Mouse (Mus musculus) retina, postnatal 1 day (tissue): ENCODE data around the gene Lamb3.

ENCODE experiments used
- DNase-seq: peaks from one replicate; pipeline ENCODE4 v3.0.0-alpha.2; 2012

Gene Lamb3

DNA sequence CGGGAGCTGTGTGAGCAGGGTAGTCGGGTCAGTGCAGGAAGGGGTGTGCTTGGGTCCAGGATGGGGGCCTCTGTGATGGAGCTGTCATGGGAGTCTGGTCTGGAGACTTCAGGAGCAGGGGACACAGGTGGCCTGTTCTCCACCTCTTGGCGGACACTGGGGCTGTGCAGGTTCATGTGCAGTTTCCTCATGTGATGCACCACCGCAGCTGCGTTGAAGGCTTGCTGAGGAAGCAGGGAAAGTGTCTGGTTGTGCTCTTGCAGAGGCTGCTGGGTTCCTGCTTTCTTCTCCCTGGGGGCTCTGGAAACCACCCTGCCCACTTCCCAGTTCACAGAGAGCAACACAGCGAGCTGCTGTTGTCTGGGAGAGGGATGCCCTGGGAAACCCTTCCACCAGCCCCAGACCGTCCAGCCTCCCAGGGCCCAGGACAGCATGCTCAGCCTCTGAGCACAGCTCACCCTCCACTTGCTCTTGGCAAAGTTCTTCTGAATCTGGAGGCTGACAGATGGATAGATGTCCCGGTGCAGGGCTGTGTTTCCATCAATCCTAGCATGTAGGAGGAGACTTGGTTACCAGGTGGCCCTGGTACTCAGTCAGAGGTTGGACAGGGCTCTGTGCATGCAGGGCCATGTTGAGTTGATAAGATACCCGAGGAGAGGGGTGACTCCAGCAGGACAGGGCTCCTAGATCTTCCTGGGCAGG lies 140.9 kb downstream of the Lamb3 start:
- no peak for DNase-seq

DNA sequence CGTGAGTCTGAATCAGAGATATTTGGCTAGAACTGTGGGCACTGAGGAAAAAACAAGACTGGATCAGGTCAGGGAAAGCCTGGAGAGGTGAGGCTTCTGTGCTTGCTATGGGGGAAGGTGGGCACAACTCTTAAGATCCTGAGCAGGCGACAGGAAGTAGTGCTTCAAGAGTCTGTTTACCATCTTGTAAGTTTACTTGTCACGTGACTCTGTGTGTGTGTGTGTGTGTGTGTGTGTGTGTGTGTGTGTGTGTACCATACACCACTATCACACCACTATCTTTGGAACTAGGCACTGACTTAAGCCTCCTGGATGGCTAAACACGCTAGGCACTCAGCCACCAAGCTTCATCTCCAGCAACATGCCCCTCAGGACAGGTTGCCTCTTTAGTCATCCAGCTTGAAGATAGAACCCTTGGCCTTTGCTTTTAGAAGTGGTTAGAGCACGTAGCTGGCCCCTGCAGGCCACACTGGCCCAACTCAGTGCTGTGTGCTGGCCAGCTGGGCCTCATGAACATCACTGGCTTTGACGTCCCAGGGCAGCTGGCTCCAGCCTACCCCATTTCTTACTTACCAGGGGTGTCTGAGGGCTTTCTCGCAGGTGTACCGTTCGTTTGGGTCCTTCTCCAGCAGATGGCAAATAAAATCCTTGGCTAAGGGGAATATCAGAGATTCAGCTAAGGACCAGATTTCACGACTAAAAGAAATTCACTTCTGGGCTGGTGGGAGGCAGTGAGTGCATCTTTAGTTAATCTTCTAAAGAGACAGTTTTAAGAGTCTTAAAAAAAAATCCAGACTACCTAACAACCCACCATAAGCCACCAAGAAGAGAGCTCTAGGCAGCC lies 142.4 kb downstream of the Lamb3 start:
- no peak for DNase-seq

DNA sequence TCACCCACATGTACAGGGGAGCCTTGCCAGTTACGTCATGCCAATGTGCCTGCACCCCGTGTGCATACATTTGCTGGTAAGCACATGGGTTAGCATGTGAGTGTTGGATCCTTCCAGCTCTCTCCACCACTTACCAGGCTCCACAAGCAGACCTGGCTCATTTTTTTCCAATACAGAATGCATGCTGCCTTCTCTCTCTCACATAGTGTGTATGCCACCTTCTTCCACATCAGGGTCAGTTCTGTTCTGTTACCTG lies 143.0 kb downstream of the Lamb3 start:
- no peak for DNase-seq

DNA sequence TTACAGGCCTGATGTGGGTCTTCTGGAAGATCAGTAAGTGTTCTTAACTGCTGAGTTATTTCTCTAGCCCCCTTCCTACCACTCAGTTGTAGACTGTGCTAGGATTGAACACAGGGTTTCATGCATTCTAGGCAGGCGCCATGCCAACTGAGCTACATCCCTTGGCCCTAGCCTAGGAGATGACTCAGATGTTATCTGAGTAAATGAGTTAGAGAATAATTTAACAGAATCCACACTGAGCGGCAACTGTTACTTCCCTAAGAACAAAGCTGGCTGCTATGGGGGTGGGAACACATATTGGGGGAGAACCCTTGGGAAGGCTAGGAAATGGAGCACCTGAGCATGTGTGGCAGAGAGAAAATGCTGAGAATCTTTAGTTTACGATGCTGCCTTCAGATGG lies 144.1 kb downstream of the Lamb3 start:
- no peak for DNase-seq

DNA sequence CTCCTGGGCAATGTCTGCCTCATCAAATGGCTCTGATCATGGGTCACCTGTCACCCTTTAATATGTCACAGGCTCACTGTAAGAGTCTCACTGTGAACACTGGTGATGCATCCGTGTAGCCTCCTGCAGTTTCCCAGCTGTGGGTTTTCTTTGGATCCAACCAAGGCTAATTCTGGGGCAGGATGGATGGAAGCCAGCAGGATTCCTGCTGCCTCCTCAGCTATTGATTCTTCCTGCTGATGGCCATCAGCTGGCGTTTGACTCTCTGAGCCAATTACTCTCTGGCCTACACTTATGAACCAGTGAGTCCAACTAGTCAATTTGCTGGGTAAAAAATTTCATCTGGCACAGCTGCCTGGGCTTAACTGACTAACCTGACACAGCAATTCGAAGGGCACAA lies 151.7 kb downstream of the Lamb3 start:
- no peak for DNase-seq

DNA sequence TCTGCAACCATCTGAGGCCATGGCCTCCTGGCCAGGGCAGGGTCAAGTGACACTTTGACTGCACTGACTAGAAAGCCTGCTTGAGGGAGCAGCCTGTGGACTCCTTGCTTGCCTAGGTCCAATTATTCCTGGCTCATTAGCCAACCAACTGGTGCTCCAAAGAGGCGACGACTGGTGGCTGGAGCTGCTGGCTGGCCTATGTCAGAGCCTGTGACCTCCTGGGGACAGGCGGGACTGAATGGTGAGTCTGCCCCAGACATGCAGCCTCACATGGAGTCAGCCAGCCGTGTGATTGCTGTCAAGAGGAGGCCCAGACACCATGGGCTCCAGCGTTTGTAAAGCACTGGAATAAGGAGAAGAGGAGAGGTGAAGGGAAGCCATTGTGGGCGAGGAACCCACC lies 153.7 kb downstream of the Lamb3 start:
- DNase-seq, result peak; percentile 64

DNA sequence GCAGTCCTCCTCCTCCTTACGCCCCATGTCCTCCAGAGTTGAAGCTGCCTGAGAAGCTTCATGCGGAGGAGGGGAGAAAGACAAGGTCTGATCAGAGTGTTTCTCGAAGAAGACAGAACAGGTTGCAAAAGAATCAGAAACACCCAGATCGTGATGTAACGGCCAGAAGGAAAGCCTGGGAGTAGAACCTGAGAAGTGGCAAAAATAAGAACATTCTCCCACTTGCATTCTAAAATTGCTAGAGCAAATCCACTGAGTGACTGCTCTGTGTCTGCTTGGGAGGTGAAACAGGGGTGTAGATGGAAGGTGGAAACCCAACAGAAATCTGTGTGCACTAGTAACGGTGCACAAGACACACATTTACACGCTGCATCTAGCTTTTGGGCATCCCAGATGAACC lies 154.6 kb downstream of the Lamb3 start:
- DNase-seq, result no peak

DNA sequence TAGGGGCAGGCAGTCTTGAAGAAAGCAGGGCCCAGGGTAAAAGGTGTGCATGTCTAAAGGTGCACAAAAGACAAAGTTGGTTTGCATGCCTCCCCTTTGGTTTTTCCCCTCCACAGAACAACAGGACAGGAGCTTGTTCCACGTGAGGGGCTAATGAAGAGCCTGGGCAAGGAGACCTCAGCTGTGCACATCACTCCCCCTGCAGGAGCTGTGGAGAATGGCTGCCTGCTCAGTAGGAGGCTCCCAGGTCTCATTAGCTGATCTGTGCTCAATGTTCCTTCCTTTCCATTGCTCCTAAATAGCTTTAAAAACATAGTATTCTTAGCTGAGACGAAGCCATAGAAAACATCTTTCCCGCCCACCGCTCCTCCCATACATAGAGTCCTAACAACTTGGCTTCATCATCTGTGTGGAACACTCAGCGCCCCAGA lies 156.3 kb downstream of the Lamb3 start:
- peak; percentile 56 for DNase-seq

DNA sequence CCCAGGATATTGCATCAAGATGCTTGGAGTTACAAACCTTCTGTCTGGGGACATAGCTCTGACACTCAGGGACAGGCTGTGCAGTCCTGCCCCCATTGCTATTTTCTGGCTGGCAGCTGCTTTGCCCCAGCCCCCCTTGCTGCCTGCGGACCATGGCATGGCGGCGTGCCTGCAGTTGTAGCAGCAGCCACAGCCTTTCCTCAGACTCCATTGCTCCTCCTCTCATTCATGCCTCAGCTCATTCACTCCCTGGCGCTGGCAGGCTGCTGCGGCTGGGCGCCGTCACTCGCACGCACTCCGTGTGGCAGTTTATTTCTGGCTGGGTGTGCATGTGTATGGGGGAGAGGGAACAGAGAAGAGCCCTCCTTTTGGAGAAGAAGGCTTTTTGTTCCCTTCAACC lies 160.6 kb downstream of the Lamb3 start:
- peak; percentile 73 for DNase-seq

DNA sequence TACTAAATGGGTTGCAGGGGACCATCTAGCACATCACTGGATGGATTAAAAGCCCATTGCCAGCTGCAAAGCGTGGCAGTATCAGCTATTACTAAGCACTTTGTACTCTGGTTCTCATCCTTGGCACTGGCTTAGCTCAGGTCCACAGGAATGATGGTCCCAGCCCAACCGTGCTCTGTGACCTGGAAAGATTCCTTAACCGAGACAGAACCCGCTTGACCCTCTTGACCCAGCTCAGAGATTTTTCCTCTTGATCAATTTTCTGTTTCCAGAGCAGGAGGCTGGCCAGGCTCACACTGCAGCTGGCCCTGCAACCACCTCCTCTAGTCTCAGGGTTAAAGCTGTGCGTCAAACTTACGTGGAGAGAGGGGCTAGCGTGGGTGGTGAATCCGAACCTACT lies 161.6 kb downstream of the Lamb3 start:
- no peak for DNase-seq

DNA sequence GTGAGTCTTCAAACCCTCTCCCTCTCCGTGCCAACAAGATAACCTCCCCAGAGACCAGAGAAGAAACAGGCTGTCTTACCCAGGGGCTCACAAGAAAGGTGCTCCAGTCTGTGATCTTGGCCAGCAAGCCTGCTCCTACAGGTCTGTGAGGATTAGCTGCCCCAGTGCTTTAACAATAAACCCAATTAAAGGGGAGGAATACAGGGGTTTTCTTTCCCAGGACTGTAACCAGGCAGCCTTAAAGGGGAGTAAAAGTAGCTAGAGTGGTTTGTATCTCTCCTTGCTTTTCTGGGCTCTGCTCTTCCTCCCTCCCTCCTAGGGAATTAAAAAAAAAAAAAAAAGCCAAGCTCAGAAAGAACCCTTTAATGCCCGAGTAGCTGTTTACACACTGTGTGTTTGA lies 162.6 kb downstream of the Lamb3 start, which contains the start of gene Camk1g:
TSS of gene Camk1g (minus strand) at position 203 of the 400 bp plus-strand sequence.
- peak; percentile 93 for DNase-seq

DNA sequence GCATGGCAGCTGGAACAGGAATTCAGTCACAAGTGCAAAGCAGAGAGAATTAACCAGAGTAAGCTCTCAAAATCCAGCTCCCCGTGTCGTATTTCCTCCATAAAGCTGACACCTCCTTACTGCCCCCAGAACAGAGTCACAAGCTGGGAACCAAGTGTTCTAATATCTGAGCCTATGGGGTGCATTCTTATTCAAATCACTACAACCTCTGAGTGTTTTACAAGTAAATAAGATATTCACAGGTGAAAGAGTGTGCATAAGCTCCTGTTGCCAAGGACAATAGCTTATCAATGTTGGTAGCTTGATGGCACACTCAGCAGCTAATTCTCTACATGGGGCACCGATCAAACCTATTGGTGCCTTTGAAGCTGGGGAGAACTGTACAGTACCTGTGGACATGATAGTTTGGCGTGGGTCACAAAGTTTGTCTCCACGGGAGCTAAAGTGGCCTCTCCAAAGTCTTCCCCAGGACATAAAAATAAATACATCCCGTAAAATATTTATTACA lies 166.5 kb downstream of the Lamb3 start:
- DNase-seq, result no peak

DNA sequence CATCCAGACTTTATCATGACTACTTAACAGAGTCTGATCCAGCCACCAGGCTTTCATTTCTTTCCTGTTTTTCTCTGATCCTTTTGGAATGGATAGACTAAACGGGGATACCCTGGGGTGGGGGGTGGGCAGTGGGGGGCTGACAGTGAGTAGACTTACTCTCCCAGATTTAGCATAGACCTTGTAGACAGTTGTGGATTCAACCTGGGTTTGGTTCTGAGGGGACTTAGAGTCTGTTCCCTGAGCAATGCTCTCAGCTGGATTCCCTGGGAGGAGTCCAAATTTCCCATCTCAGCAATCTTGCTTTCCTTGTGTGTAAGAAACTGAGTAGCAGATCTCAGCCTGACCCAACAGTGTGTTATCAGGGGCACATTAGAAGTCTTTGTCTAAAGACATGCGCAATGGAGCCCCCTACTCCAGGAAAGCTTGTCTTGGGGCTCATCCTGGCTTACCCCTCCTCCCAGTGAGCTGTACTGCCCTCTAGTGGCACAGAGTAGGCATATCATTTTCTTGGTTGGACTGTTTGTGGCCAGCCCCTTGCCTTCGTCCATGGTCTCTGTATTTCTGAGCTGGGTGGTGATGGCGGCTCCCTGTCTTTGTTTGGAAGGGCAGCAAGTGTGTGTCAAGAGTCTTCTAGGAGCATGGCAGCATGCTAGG lies 169.1 kb downstream of the Lamb3 start:
- DNase-seq, result peak; percentile 87

DNA sequence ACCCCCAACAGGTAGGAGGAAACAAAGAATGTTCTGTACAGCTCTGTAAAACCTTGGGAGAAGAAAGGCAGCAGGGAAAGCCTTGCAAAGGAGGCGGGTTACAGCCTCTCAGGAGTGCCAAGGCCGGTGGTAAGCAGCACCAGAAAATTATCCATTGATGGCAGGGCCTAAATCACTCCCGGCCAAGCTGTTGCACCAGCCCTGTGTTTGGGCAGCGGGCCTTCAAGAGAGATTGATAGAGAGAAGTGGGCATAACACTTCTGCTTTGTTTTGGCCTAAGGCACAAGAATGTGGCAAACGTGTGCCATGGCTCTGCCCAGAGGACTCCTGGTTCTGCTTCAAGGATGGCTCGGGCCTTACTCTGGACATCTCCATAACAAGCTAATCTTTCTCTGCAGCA lies 172.1 kb downstream of the Lamb3 start:
- no peak for DNase-seq

DNA sequence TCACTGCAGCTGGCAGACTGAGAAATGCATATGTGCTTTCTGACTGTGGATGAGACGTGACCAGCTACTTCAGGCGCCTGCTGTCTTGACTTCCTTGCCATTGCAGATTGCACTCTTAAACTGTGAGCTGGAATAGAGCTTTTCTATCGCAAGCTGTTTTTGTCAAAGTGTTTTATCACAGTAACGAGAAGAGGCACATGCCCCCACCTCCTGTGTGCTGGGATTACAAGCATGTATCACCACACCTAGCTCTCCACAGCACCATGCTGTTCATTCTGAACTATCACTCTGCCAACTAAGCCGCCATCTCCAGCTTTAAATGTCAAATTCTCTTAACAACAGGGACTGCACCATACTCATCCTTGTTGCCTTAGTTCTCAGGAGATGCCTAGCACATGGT lies 173.4 kb downstream of the Lamb3 start:
- DNase-seq, result no peak

DNA sequence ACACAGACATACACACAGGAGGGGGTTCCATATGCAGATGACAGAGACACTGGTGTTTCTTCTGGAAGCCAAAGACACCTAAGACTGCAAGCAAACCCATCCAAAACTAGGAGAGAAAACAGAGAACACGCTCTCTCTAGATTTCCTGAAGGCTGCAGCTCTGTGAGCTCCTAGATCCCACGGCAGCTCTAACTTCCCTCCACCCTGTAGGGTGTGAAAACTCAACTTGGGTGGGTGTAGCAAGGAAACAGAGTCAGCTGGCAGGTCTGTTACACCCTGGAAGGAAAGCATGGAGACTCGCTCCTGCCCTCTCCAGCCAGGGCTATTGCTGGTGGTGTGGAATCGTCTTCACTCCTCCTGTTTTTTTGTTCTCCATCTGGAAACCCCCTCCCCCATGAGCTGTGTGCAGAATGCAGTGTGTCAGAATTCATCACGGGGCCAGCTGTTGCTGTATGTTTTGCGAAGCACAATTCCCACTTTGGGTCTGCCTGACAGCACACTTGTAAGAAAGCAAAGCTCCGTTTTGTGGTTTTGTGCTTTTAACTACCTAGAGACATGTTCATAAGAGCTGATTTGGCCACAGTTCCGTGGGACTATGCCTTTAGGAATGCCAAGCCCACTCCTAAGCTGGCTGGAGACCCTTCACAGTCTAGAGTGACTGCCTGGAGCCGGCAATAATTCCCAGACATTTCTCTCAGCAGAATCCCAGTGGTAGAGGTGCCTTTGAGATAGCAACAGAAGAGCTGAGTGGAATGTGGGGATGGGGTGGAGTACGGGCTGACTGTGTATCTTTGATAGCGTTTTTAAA lies 174.3 kb downstream of the Lamb3 start:
- DNase-seq, result no peak

DNA sequence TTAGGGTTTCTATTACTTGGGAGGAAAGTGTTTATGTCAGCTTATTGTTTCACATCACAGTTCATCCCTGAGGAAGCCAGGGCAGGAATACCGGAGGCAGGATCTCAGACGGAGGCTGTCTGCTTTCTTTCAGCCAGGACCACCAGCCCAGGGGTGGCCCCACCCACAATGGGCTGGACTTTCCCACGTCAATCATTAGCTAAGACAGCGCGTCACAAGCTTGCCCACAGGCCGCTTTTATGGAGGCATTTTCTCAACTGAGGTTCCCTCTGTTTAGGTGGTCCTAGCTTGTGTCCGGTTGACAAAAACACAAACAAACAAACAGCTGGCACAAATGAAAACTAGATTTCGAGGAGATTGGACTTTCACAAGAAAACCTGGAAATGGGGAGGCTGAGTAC lies 174.9 kb downstream of the Lamb3 start:
- peak; percentile 72 for DNase-seq

DNA sequence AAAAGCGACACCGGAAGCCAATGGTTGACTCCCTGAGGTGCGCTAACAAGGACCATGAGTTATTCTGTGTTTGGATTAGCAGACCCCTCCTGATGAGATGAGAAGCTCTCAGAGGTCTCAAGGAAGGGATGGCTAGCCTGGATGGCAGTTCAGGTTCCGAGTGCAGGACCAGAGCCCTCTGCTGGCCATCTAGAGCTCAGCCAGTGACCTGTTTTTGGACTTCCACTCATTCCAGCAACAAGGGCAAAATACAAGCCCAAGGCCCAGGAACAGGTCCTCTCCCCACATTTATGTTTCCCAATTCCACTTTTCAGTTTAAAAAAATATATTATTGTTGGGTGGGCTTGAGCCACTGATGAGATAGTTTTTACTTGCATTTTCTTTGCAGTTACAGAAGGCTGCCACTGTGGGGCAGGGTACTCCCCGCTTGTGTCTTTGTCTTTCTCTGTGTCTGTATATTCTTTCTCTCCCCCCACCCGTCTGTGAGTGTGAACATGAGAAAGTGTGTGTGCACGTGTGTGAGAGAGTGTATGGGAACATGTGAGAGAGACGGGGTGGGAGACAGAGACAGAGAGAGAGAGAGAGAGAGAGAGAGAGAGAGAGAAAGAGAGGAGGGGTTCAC lies 175.5 kb downstream of the Lamb3 start:
- DNase-seq, result peak; percentile 73

DNA sequence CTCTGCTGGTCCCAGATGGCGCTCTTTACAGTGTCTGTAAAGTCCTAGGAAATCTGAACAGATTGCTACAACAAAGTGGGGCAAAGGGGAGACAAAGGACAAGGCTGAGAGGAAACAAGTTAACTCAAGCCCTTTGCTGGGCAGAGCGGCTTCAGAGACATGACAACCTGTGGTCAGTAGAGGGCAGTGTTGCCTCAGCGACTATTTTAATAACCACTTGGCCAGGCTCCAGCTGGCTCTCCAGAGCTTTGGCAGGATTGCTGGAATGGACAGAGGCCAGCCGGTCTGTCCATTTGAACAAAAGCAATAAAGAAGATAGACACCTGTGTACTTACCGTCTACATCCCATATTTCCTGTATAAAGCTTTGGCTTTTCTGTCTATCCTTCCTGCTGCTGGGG lies 178.6 kb downstream of the Lamb3 start:
- DNase-seq, result peak; percentile 93

DNA sequence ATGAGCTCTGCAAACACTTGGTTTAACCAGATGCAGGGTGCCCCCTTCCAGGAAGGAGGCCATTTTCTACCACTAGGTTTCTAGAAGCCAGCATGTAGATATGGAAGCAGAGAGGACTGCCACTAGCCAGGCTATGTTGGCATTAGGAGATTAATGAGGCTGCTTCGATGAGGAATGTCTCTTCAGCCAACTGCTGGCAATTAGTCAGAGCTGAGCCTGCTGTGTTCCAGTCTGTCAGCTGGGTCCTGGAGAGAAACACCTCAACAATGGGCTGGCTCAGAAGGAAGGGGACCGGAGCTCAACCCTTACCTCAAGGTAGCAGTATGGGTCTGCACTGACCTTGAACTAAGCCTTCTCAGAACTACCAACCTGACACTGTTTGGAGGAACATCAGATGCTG lies 179.7 kb downstream of the Lamb3 start:
- DNase-seq, result no peak

DNA sequence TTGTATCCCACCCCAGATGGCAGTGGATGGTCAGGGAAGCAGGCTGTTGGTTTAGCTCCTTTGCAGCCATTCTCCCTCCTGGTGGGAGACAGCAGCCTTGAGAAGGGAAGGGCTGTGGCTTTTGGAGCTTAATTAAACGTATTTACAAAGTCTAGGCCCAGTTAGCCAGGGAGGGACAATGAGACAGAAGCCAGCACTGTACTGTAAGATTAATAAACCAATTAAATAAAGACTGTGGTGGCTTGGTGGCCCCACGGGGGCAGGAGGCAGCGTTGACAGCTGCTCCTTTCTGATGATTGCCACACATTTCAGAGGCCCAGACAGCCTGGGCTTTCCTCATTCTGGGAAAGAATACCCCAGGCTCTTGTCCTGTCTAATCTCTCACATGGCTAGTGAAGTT lies 182.0 kb downstream of the Lamb3 start:
- DNase-seq, result peak; percentile 91

DNA sequence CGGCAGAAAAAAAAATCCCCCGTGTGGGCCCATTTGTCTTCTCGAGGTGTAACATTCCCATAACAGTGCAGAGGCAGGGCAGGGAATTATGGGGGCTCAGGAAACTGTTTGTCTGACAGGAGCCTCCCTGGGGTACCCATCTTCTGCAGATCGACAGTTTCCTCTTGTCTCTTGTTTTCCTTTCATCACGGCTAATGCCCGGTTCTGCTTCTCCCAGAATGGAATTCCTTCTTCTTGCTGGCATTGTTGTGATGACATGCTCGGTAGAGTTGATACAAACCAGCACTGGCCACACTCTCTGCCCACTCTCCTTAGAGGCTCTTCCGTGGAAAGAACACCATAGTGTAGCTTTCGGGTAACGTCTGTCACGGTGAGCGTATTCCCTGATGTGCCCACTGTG lies 182.5 kb downstream of the Lamb3 start:
- peak; percentile 67 for DNase-seq

DNA sequence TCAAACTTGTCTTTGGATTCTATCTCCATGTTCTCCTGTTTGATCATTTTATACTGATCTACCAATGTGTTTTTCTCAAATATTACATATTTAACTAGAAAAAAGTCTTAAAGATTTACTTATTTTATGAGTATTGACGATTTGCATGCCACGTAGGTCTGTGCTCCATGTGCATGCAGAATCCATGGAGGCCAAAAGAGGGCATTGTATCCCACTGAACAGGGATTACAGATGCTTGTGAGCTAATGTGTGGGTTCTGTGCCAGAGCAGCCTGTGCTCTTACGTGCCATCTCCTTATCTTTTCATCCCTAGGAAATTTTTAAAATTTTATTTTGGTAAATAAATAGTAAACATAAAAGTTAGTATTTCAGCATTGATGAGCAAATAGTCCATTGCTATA lies 184.8 kb downstream of the Lamb3 start:
- DNase-seq, result no peak
